Mouse (Mus musculus): ENCODE measurements at regions not wholly inside any gene's neighbourhood (a gene's known extent, or its start where the extent isn't known, plus 50 kb on each side); places are given as distances from the start of the nearest gene placed in this dataset.
A peak's percentile ranks its signal among the peaks of the same experiment; 100 is the strongest.

- Histone ChIP-seq H3K36me3 (replicated peaks; ENCODE audit: control insufficient read depth, insufficient read depth, low read depth) (no peaks in the 10 kb centered on the region), H3K27ac (no peak overlapping the region), H3K4me3 (ENCODE audit: insufficient read depth in 1 of 2, low read depth in 2 of 2, low read length in 2 of 2) (no peak overlapping the region), H3K27me3 (ENCODE audit: control insufficient read depth, insufficient read depth, low read length) (no peaks in the 10 kb centered on the region), H3K4me2 (ENCODE audit: low read depth) (no peak overlapping the region), H3K9ac (replicated peaks) (no peak overlapping the region), H3K9me3 (ENCODE audit: control insufficient read depth, low read length) (no peaks in the 10 kb centered on the region), H3K4me1 (replicated peaks; ENCODE audit: control insufficient read depth in 2 of 2, insufficient read depth in 2 of 2, low read length in 1 of 2) (no peaks in the 10 kb centered on the region)
- no peak for ATAC-seq (ENCODE audit: insufficient read depth)
- no peak for DNase-seq (ENCODE audit: low read depth in 3 of 3, low spot score in 3 of 3)
- TF ChIP-seq EP300 (IDR thresholded peaks at IDR 0.05; ENCODE audit: low read depth) (no peak), CTCF (IDR thresholded peaks at IDR 0.05; ENCODE audit: low read depth) (no peak)
- WGBS (ENCODE audit: insufficient replicate concordance): 56% methylated on average over 2 of the region's 2 CpGs
These were observed 173.6 kb upstream of the Irx3 start for GRCm38 (mm10) chr8:91975460-91975859.

DNA sequence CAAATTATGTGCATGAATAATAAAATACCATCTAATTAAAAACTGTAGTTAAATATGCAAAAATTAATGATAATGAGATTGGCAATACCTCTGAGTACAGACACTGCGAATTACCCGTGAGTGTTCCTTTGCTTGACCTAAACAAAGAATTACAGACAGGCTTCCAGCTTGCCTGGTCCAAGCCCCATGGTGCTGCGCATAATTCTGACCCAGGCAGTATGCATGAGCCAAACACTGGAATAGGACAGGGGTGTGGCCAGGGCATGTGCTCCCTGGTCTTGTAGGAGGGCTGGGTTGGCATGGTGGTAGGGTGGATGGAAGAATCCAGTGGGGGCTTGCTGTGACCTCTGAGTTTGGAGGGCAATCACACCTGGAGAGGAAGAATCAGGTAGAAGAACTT, 172.8 kb upstream of the Irx3 start:
- Histone ChIP-seq H3K36me3 (replicated peaks; ENCODE audit: control insufficient read depth, insufficient read depth, low read depth) (no peaks in the 10 kb centered on the region), H3K9me3 (ENCODE audit: control insufficient read depth, low read length) (no peaks in the 10 kb centered on the region), H3K27ac (no peak overlapping the region), H3K9ac (replicated peaks) (no peak overlapping the region), H3K27me3 (ENCODE audit: control insufficient read depth, insufficient read depth, low read length) (no peaks in the 10 kb centered on the region), H3K4me1 (replicated peaks; ENCODE audit: control insufficient read depth in 2 of 2, insufficient read depth in 2 of 2, low read length in 1 of 2) (no peaks in the 10 kb centered on the region), H3K4me2 (ENCODE audit: low read depth) (no peak overlapping the region), H3K4me3 (ENCODE audit: insufficient read depth in 1 of 2, low read depth in 2 of 2, low read length in 2 of 2) (no peak overlapping the region)
- TF ChIP-seq CTCF (IDR thresholded peaks at IDR 0.05; ENCODE audit: low read depth): no peak
- no peak for TF ChIP-seq EP300 (IDR thresholded peaks at IDR 0.05; ENCODE audit: low read depth)
- 77% methylated on average over 3 of the region's 3 CpGs for WGBS (ENCODE audit: insufficient replicate concordance)
- ATAC-seq (ENCODE audit: insufficient read depth) (no peak), DNase-seq (ENCODE audit: low read depth in 3 of 3, low spot score in 3 of 3) (no peak)

DNA sequence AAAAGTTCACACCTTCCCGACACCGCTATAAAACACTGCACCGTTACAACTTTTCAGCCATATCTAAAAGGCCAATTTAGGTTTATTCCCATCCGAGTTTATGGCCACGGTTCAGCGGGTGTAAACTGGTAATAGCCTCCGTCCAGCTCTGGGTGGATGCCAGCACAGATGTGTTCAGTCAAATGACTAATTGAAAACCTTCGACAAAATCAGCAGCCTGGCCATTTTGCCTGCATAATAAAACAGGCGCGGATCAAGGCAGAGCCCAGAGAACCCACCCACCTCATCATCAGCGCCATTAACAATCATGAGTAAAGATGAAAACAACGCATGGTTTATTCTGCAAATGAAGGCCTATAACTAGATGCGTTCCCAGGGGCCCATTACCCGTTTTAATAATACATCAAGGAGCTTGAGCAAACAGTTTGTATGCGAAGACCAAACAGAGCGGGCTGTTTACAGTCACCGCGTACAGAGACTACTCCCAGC, 172.1 kb upstream of the Irx3 start:
- Histone ChIP-seq H3K4me3 (ENCODE audit: insufficient read depth in 1 of 2, low read depth in 2 of 2, low read length in 2 of 2) (no peak overlapping the region), H3K9me3 (ENCODE audit: control insufficient read depth, low read length) (no peaks in the 10 kb centered on the region), H3K9ac (replicated peaks) (no peak overlapping the region), H3K36me3 (replicated peaks; ENCODE audit: control insufficient read depth, insufficient read depth, low read depth) (no peaks in the 10 kb centered on the region), H3K27ac (no peak overlapping the region), H3K27me3 (ENCODE audit: control insufficient read depth, insufficient read depth, low read length) (no peaks in the 10 kb centered on the region), H3K4me2 (ENCODE audit: low read depth) (no peak overlapping the region), H3K4me1 (replicated peaks; ENCODE audit: control insufficient read depth in 2 of 2, insufficient read depth in 2 of 2, low read length in 1 of 2) (no peaks in the 10 kb centered on the region)
- ATAC-seq (ENCODE audit: insufficient read depth) (no peak), DNase-seq (ENCODE audit: low read depth in 3 of 3, low spot score in 3 of 3) (no peak)
- no peak for TF ChIP-seq EP300 (IDR thresholded peaks at IDR 0.05; ENCODE audit: low read depth)
- TF ChIP-seq CTCF (IDR thresholded peaks at IDR 0.05; ENCODE audit: low read depth): no peak
- WGBS (ENCODE audit: insufficient replicate concordance): 72% methylated on average over 18 of the region's 18 CpGs

GRCm38 (mm10) chr8:91967407-91967806, 165.5 kb upstream of the Irx3 start:
- no peak overlapping the region for H3K27ac ChIP-seq
- no peaks in the 10 kb centered on the region for H3K4me1 ChIP-seq (replicated peaks; ENCODE audit: control insufficient read depth in 2 of 2, insufficient read depth in 2 of 2, low read length in 1 of 2)
- DNase-seq (ENCODE audit: low read depth in 3 of 3, low spot score in 3 of 3): no peak
- H3K4me3 ChIP-seq (ENCODE audit: insufficient read depth in 1 of 2, low read depth in 2 of 2, low read length in 2 of 2): no peak overlapping the region
- ATAC-seq (ENCODE audit: insufficient read depth): no peak
- no peak overlapping the region for H3K9ac ChIP-seq (replicated peaks)
- TF ChIP-seq EP300 (IDR thresholded peaks at IDR 0.05; ENCODE audit: low read depth) (no peak), CTCF (IDR thresholded peaks at IDR 0.05; ENCODE audit: low read depth) (no peak)
- H3K9me3 ChIP-seq (ENCODE audit: control insufficient read depth, low read length): no peaks in the 10 kb centered on the region
- H3K36me3 ChIP-seq (replicated peaks; ENCODE audit: control insufficient read depth, insufficient read depth, low read depth): no peaks in the 10 kb centered on the region
- 42% methylated on average over 16 of the region's 16 CpGs for WGBS (ENCODE audit: insufficient replicate concordance)
- H3K27me3 ChIP-seq (ENCODE audit: control insufficient read depth, insufficient read depth, low read length): peaks cover 5% of the 10 kb centered on the region; the same call in 1 of the 2 replicates
- no peak overlapping the region for H3K4me2 ChIP-seq (ENCODE audit: low read depth)

GRCm38 (mm10) chr8:91966891-91967370, 165.1 kb upstream of the Irx3 start:
- Histone ChIP-seq H3K4me1 (replicated peaks; ENCODE audit: control insufficient read depth in 2 of 2, insufficient read depth in 2 of 2, low read length in 1 of 2) (no peaks in the 10 kb centered on the region), H3K9ac (replicated peaks) (no peak overlapping the region), H3K4me2 (ENCODE audit: low read depth) (no peak overlapping the region), H3K27me3 (ENCODE audit: control insufficient read depth, insufficient read depth, low read length) (peaks cover 5% of the 10 kb centered on the region; the same call in 1 of the 2 replicates), H3K27ac (no peak overlapping the region), H3K36me3 (replicated peaks; ENCODE audit: control insufficient read depth, insufficient read depth, low read depth) (no peaks in the 10 kb centered on the region), H3K4me3 (ENCODE audit: insufficient read depth in 1 of 2, low read depth in 2 of 2, low read length in 2 of 2) (no peak overlapping the region), H3K9me3 (ENCODE audit: control insufficient read depth, low read length) (no peaks in the 10 kb centered on the region)
- DNase-seq (ENCODE audit: low read depth in 3 of 3, low spot score in 3 of 3) (no peak), ATAC-seq (ENCODE audit: insufficient read depth) (no peak)
- TF ChIP-seq CTCF (IDR thresholded peaks at IDR 0.05; ENCODE audit: low read depth): peak; percentile 45; the same call in 1 of the 2 replicates
- no peak for TF ChIP-seq EP300 (IDR thresholded peaks at IDR 0.05; ENCODE audit: low read depth)
- WGBS (ENCODE audit: insufficient replicate concordance): 23% methylated on average over 19 of the region's 19 CpGs
